Comparison of ENCODE assay signal across 8 mouse cellular contexts in genomic region chr10:81626101-81626993, GRCm38 (mm10). TPM values are rescaled to one million over a fixed set of nuclear protein-coding genes. Genes with fewer than 3 reads are reported as not detected.
DNase-seq lines count a peak whose midpoint lies in the region; ATAC-seq and TF ChIP-seq lines count a peak whose summit lies in the region.

No protein-coding gene starts in this region.

- peak overlapping the region; percentile 80 for H3K9ac ChIP-seq in hindbrain, embryonic 11.5 days (ENCODE audit: low read depth, low read length)
- H3K9ac ChIP-seq in midbrain, embryonic 11.5 days (ENCODE audit: low read length), result peak overlapping the region; percentile 89

- H3K4me1 ChIP-seq in lung, adult 2 months (ENCODE audit: control insufficient read depth, insufficient read depth, low read length), result no peaks in the 10 kb centered on the region; the same call in 1 of the 2 replicates
- H3K4me1 ChIP-seq in brown adipose tissue, adult 24 weeks (ENCODE audit: control insufficient read depth, insufficient read depth, insufficient read length, low read length), result peaks cover 7% of the 10 kb centered on the region
- peaks cover 3% of the 10 kb centered on the region; the same call in 1 of the 2 replicates for H3K4me1 ChIP-seq in hindbrain, embryonic 11.5 days (replicated peaks; ENCODE audit: control insufficient read depth, insufficient read depth, low read length)
- H3K4me1 ChIP-seq in midbrain, embryonic 11.5 days (ENCODE audit: control insufficient read depth, insufficient read depth, low read length), result peaks cover 14% of the 10 kb centered on the region

- H3K27ac ChIP-seq in brown adipose tissue, adult 24 weeks (replicated peaks; ENCODE audit: low read depth, low read length), result peak overlapping the region; percentile 93
- no peak overlapping the region; the same call in 1 of the 2 replicates for H3K27ac ChIP-seq in hindbrain, embryonic 11.5 days (ENCODE audit: low read depth, low read length)
- H3K27ac ChIP-seq in midbrain, embryonic 11.5 days (ENCODE audit: low read depth, low read length), result no peak overlapping the region

- peak; percentile 16 for ATAC-seq in hindbrain, embryonic 11.5 days (ENCODE audit: low FRiP score)
- peak; percentile 11; the same call in 1 of the 2 replicates for ATAC-seq in midbrain, embryonic 11.5 days (ENCODE audit: low FRiP score)
- no peak for ATAC-seq in erythroid progenitor cell, adult 5-6 weeks (replicated peaks; ENCODE audit: low FRiP score, poor library complexity, severe bottlenecking)

- TF ChIP-seq CTCF in lung, adult 2 months (IDR thresholded peaks at IDR 0.05; ENCODE audit: insufficient read depth, low read length), result no peak

- TF ChIP-seq POLR2A in lung, adult 2 months (IDR thresholded peaks at IDR 0.05; ENCODE audit: borderline replicate concordance, extremely low read depth, low read depth, low read length), result no peak

- peak overlapping the region; percentile 80 for H3K4me3 ChIP-seq in lung, adult 2 months (replicated peaks; ENCODE audit: extremely low read depth, low read depth, low read length)
- H3K4me3 ChIP-seq in brown adipose tissue, adult 24 weeks (ENCODE audit: insufficient read depth, low read depth, low read length), result peak overlapping the region; percentile 89
- peak overlapping the region; percentile 64 for H3K4me3 ChIP-seq in hindbrain, embryonic 11.5 days (ENCODE audit: low read depth, low read length)
- H3K4me3 ChIP-seq in midbrain, embryonic 11.5 days (ENCODE audit: low read depth, low read length), result peak overlapping the region; percentile 72

- H3K4me2 ChIP-seq in hindbrain, embryonic 11.5 days (replicated peaks; ENCODE audit: low read depth, low read length), result peak overlapping the region; percentile 61
- peak overlapping the region; percentile 81 for H3K4me2 ChIP-seq in midbrain, embryonic 11.5 days

- H3K9me3 ChIP-seq in hindbrain, embryonic 11.5 days (ENCODE audit: control insufficient read depth, low read length), result no peaks in the 10 kb centered on the region
- H3K9me3 ChIP-seq in midbrain, embryonic 11.5 days (ENCODE audit: control insufficient read depth, low read length), result no peaks in the 10 kb centered on the region

- no peak for DNase-seq in lung, adult 2 months
- DNase-seq in lung, postnatal 10 days, result no peak
- DNase-seq in hindbrain, embryonic 11.5 days (ENCODE audit: low spot score), result no peak
- DNase-seq in midbrain, embryonic 11.5 days (ENCODE audit: low spot score, missing footprints), result no peak
- no peak for DNase-seq in MN1 (ENCODE audit: low spot score)
- DNase-seq in embryo, embryonic 10 days (ENCODE audit: low spot score), result no peak

- WGBS in lung, adult 2 months, result 82% methylated on average over 22 of the region's 22 CpGs
- WGBS in hindbrain, embryonic 11.5 days, result 94% methylated on average over 22 of the region's 22 CpGs
- 89% methylated on average over 22 of the region's 22 CpGs for WGBS in midbrain, embryonic 11.5 days

- H3K36me3 ChIP-seq in hindbrain, embryonic 11.5 days (ENCODE audit: control insufficient read depth, insufficient read depth, low read length), result 0 out of 2 replicates have a peak, but pooled peaks cover 5% of the 10 kb centered on the region
- peaks cover 11% of the 10 kb centered on the region for H3K36me3 ChIP-seq in midbrain, embryonic 11.5 days (ENCODE audit: control insufficient read depth, insufficient read depth, low read length)

- H3K27me3 ChIP-seq in hindbrain, embryonic 11.5 days (ENCODE audit: control insufficient read depth, insufficient read depth, low read length), result no peaks in the 10 kb centered on the region
- no peaks in the 10 kb centered on the region for H3K27me3 ChIP-seq in midbrain, embryonic 11.5 days (ENCODE audit: control insufficient read depth, insufficient read depth, low read length)

RNA-seq across cellular contexts. Expression of gene Sirt6, which starts 1.2 kb away (rescaled TPM):
- 33.7 and 36.2 TPM in 2 replicates for polyA plus RNA-seq in lung, adult 2 months (2012; rRNA removed)
- 3.2 and 4.5 TPM in 2 replicates for polyA plus RNA-seq in brown adipose tissue, adult 24 weeks (2012; ENCODE audit: insufficient read depth, insufficient read length, missing spikeins)
- 40.6 and 42.2 TPM in 2 replicates for polyA plus RNA-seq in hindbrain, embryonic 11.5 days (2014; fragmentation: Nextera tagmentation; extraction: Ambion mirVana)
- 36.6 and 38.9 TPM in 2 replicates for polyA plus RNA-seq in midbrain, embryonic 11.5 days (2014; fragmentation: Nextera tagmentation; extraction: Ambion mirVana)
- 5.4 and 7.2 TPM in 2 replicates for total RNA-seq in erythroid progenitor cell, adult 5-6 weeks (2015; ENCODE audit: low replicate concordance)
- total RNA-seq in erythroid progenitor cell, adult 5-6 weeks (2017; ENCODE audit: low replicate concordance), result 0.23 and 1.3 TPM in 2 replicates

RNA-seq across cellular contexts. Expression of gene Ankrd24, which starts 2.0 kb away (rescaled TPM):
- 22.7 and 28.4 TPM in 2 replicates for polyA plus RNA-seq in lung, adult 2 months (2012; rRNA removed)
- 12.6 and 12.9 TPM in 2 replicates for polyA plus RNA-seq in brown adipose tissue, adult 24 weeks (2012; ENCODE audit: insufficient read depth, insufficient read length, missing spikeins)
- 2.7 and 4.4 TPM in 2 replicates for polyA plus RNA-seq in hindbrain, embryonic 11.5 days (2014; fragmentation: Nextera tagmentation; extraction: Ambion mirVana)
- polyA plus RNA-seq in midbrain, embryonic 11.5 days (2014; fragmentation: Nextera tagmentation; extraction: Ambion mirVana), result 4.2 and 4.6 TPM in 2 replicates
- not detected in 2 replicates for total RNA-seq in erythroid progenitor cell, adult 5-6 weeks (2015; ENCODE audit: low replicate concordance)
- not detected in 2 replicates for total RNA-seq in erythroid progenitor cell, adult 5-6 weeks (2017; ENCODE audit: low replicate concordance)

RNA-seq across cellular contexts. Expression of gene BC025920, which starts 20.3 kb away (rescaled TPM):
- polyA plus RNA-seq in lung, adult 2 months (2012; rRNA removed), result 0.57 and 1.1 TPM in 2 replicates
- polyA plus RNA-seq in brown adipose tissue, adult 24 weeks (2012; ENCODE audit: insufficient read depth, insufficient read length, missing spikeins), result 4.1 and 8.7 TPM in 2 replicates
- 0.77 and 1.2 TPM in 2 replicates for polyA plus RNA-seq in hindbrain, embryonic 11.5 days (2014; fragmentation: Nextera tagmentation; extraction: Ambion mirVana)
- polyA plus RNA-seq in midbrain, embryonic 11.5 days (2014; fragmentation: Nextera tagmentation; extraction: Ambion mirVana), result 0.47 and 0.89 TPM in 2 replicates
- 2.2 TPM in 1 of 2 replicates, not detected in the other for total RNA-seq in erythroid progenitor cell, adult 5-6 weeks (2015; ENCODE audit: low replicate concordance)
- total RNA-seq in erythroid progenitor cell, adult 5-6 weeks (2017; ENCODE audit: low replicate concordance), result 1.7 and 2.4 TPM in 2 replicates

RNA-seq across cellular contexts. Expression of gene Gm10778, which starts 22.5 kb away (rescaled TPM):
- 0.33 and 0.57 TPM in 2 replicates for polyA plus RNA-seq in lung, adult 2 months (2012; rRNA removed)
- polyA plus RNA-seq in brown adipose tissue, adult 24 weeks (2012; ENCODE audit: insufficient read depth, insufficient read length, missing spikeins), result 1.0 and 1.5 TPM in 2 replicates
- 5.9 and 6.9 TPM in 2 replicates for polyA plus RNA-seq in hindbrain, embryonic 11.5 days (2014; fragmentation: Nextera tagmentation; extraction: Ambion mirVana)
- polyA plus RNA-seq in midbrain, embryonic 11.5 days (2014; fragmentation: Nextera tagmentation; extraction: Ambion mirVana), result 6.5 and 6.7 TPM in 2 replicates
- not detected in 2 replicates for total RNA-seq in erythroid progenitor cell, adult 5-6 weeks (2015; ENCODE audit: low replicate concordance)
- 3.0 TPM in 1 of 2 replicates, not detected in the other for total RNA-seq in erythroid progenitor cell, adult 5-6 weeks (2017; ENCODE audit: low replicate concordance)

RNA-seq across cellular contexts. Expression of gene Tle6, which starts 25.5 kb away (rescaled TPM):
- polyA plus RNA-seq in lung, adult 2 months (2012; rRNA removed), result 33.3 and 41.6 TPM in 2 replicates
- polyA plus RNA-seq in brown adipose tissue, adult 24 weeks (2012; ENCODE audit: insufficient read depth, insufficient read length, missing spikeins), result 3.3 TPM in 1 of 2 replicates, not detected in the other
- polyA plus RNA-seq in hindbrain, embryonic 11.5 days (2014; fragmentation: Nextera tagmentation; extraction: Ambion mirVana), result 5.1 and 7.7 TPM in 2 replicates
- 4.6 and 6.0 TPM in 2 replicates for polyA plus RNA-seq in midbrain, embryonic 11.5 days (2014; fragmentation: Nextera tagmentation; extraction: Ambion mirVana)
- total RNA-seq in erythroid progenitor cell, adult 5-6 weeks (2015; ENCODE audit: low replicate concordance), result not detected in 2 replicates
- 4.1 TPM in 1 of 2 replicates, not detected in the other for total RNA-seq in erythroid progenitor cell, adult 5-6 weeks (2017; ENCODE audit: low replicate concordance)
